ENCODE assay signal across 9 mouse cellular contexts in genomic region chr1:125912601-125913600, GRCm38 (mm10). TPM values are rescaled to one million over a fixed set of nuclear protein-coding genes. Genes with fewer than 3 reads are reported as not detected.
DNase-seq lines count a peak whose midpoint lies in the region; ATAC-seq and TF ChIP-seq lines count a peak whose summit lies in the region.
"Had no signal": no experiment of that assay in that cellular context is flagged by ENCODE, and none has a peak within 500 bp of the region (broad histone marks: within the 10 kb centered on the region; RNA-seq: fewer than 3 reads in every experiment).

Gene Lypd1 (minus strand): TSS chr1:125913101.

- no peak within 1 kb of the TSS for H3K27ac ChIP-seq in lung, postnatal 0 days (ENCODE audit: low read length)
- H3K27ac ChIP-seq in midbrain, embryonic 16.5 days (ENCODE audit: low read length): peak within 1 kb of the TSS; percentile 44

- peak within 1 kb of the TSS; percentile 74 for H3K4me2 ChIP-seq in lung, postnatal 0 days (replicated peaks; ENCODE audit: low read depth, low read length)
- H3K4me2 ChIP-seq in midbrain, embryonic 16.5 days (ENCODE audit: low read length): peak within 1 kb of the TSS; percentile 81

- 0 out of 2 replicates have a peak, but pooled peaks cover 11% of the 10 kb centered on the region for H3K27me3 ChIP-seq in lung, postnatal 0 days (replicated peaks; ENCODE audit: insufficient read depth, low read length)
- 0 out of 2 replicates have a peak, but pooled peaks cover 7% of the 10 kb centered on the region for H3K27me3 ChIP-seq in midbrain, embryonic 16.5 days (ENCODE audit: control insufficient read depth, insufficient read depth, low read depth, low read length)

- H3K9ac ChIP-seq in lung, postnatal 0 days (replicated peaks; ENCODE audit: low read depth): no peak within 1 kb of the TSS
- peak within 1 kb of the TSS; percentile 75 for H3K9ac ChIP-seq in midbrain, embryonic 16.5 days (ENCODE audit: low read depth, low read length)

- DNase-seq in cerebellum, postnatal 10 days: peak; percentile 8 to 14
- DNase-seq in lung, postnatal 0 days (ENCODE audit: low spot score): no peak
- DNase-seq in lung, postnatal 36 days: no peak
- peak in 1 of 2 experiments; percentile 16 for DNase-seq in layer of hippocampus, postnatal 10 days (ENCODE audit: low spot score in 2 of 2)
- no peak for DNase-seq in thymus, postnatal 36 days
- DNase-seq in thymus, postnatal 25 days: no peak

- H3K4me3 ChIP-seq in lung, postnatal 0 days (ENCODE audit: low read depth, low read length): peak within 1 kb of the TSS; percentile 37
- peak within 1 kb of the TSS; percentile 64 for H3K4me3 ChIP-seq in midbrain, embryonic 16.5 days (ENCODE audit: low read depth, low read length)

- 14% methylated on average over 30 of the region's 30 CpGs for WGBS in lung, postnatal 0 days
- WGBS in midbrain, embryonic 16.5 days: 4% methylated on average over 30 of the region's 30 CpGs

- H3K4me1 ChIP-seq in lung, postnatal 0 days (ENCODE audit: insufficient read depth, low read depth, low read length): no peaks in the 10 kb centered on the region
- H3K4me1 ChIP-seq in midbrain, embryonic 16.5 days (ENCODE audit: control insufficient read depth, insufficient read depth, low read length): peaks cover 18% of the 10 kb centered on the region

- TF ChIP-seq EP300 in lung, postnatal 0 days (IDR thresholded peaks at IDR 0.05): no peak

- no peaks in the 10 kb centered on the region for H3K9me3 ChIP-seq in lung, postnatal 0 days (ENCODE audit: low read length)
- H3K9me3 ChIP-seq in midbrain, embryonic 16.5 days (replicated peaks; ENCODE audit: control insufficient read depth, low read length, poor library complexity, severe bottlenecking): no peaks in the 10 kb centered on the region

- H3K36me3 ChIP-seq in lung, postnatal 0 days (ENCODE audit: insufficient read depth, low read length): no peaks in the 10 kb centered on the region; the same call in 1 of the 2 replicates
- H3K36me3 ChIP-seq in midbrain, embryonic 16.5 days (ENCODE audit: control insufficient read depth, insufficient read depth, low read length): no peaks in the 10 kb centered on the region

- no peak for ATAC-seq in cerebellum, adult (ENCODE audit: insufficient number of reproducible peaks, low FRiP score, low TSS enrichment)
- peak; percentile 16; the same call in 1 of the 2 replicates for ATAC-seq in lung, postnatal 0 days
- peak; percentile 30 for ATAC-seq in midbrain, embryonic 16.5 days

- no peak for TF ChIP-seq CTCF in lung, postnatal 0 days (IDR thresholded peaks at IDR 0.05)

RNA-seq across cellular contexts. Expression of gene Lypd1, which starts in this region (rescaled TPM):
- 0.20 and 0.51 TPM in 2 replicates for polyA plus RNA-seq in lung, postnatal 0 days (2015; fragmentation: Nextera tagmentation; extraction: Ambion mirVana)
- 100 to 1,000 TPM; 106 to 113 TPM for total RNA-seq in layer of hippocampus, postnatal 10 days (2021)
- polyA plus RNA-seq in midbrain, embryonic 16.5 days (2015; fragmentation: Nextera tagmentation; extraction: Ambion mirVana): 72.1 and 83.1 TPM in 2 replicates
- polyA plus RNA-seq: C2C12 had no signal

Comparison
In these comparisons a context has a peak if more than half of its experiments do, and no peak if none do; other contexts are left out.
1. RNA of gene Lypd1 (polyA plus RNA-seq): 72.1 to 83.1 TPM in midbrain, embryonic 16.5 days; 0.20 to 0.51 TPM in lung, postnatal 0 days; every median in the first group is over 10 times any median in the second.
2. Peak in ATAC-seq, H3K4me3 ChIP-seq and H3K4me2 ChIP-seq in lung, postnatal 0 days; RNA of the gene not detected or under 1 TPM.
3. DNase-seq: peak in cerebellum, postnatal 10 days (2 of 2); none in lung, postnatal 0 days (single experiment), lung, postnatal 36 days (single experiment), thymus, postnatal 36 days (0 of 2) and thymus, postnatal 25 days (single experiment).